8 mouse cellular contexts compared by ENCODE assay signal in the genomic region with DNA sequence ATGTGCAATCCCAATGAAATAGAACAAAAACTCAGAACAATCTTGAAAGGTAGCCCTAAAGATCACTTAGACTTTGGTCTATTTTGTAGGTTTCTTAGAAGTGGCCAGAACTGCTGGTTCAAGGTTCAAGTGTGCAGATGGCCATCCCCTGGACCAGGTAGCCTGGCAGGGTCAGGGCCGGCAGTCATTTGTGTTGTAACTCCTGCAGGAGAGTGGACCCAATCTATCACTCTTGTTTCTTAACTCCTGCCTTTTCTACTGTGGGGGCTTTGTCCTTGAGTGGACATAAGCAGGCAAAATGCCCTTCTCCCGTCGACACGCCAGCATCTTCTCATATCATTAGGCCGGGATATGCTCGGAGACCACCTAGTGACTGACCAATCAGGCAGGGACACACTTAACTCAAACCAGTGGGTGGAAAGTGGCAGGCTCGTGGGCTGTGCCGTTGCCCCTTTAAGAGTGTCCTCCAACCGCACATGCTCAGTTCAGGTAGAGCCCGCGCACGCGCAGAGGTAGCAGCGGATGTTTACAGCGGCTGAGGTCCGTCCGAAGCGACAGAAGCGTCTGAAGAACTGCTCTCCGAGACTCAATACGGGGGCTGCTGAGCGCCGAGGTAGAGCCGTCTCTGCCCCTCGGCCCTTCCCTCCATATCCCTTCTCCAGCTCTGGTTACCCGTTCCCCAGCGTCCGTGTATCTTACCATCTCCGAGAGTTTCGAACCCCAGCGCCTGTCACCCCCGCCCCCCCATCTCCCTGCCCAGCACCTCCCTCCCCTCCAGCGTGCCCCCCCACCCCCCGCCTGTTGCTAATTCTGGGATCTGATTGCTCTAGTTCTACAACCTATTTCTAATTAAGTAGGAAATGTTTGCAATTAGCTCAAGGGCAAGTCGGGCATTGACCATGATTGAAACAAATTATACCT. TPM values are rescaled to one million over a fixed set of nuclear protein-coding genes. Genes with fewer than 3 reads are reported as not detected.
DNase-seq lines count a peak whose midpoint lies in the region; ATAC-seq and TF ChIP-seq lines count a peak whose summit lies in the region.

Gene Pcmtd2 (plus strand): TSS at position 483 of the 921 bp plus-strand sequence.

- peak within 1 kb of the TSS; percentile 66 to 81 (median 77) for H3K4me3 ChIP-seq in CH12.LX (replicated peaks in 1 of 3; ENCODE audit: low read depth in 2 of 3, low read length in 2 of 3, poor library complexity in 1 of 3)
- peak within 1 kb of the TSS; percentile 60 for H3K4me3 ChIP-seq in forebrain, embryonic 11.5 days (ENCODE audit: low read depth, low read length)
- peak within 1 kb of the TSS; percentile 67 for H3K4me3 ChIP-seq in heart, embryonic 16.5 days (ENCODE audit: low read length)
- H3K4me3 ChIP-seq in liver, embryonic 15.5 days (replicated peaks): peak within 1 kb of the TSS; percentile 84
- H3K4me3 ChIP-seq in neural tube, embryonic 12.5 days: peak within 1 kb of the TSS; percentile 67

- ATAC-seq in forebrain, embryonic 11.5 days (replicated peaks; ENCODE audit: low FRiP score): peak; percentile 99
- peak; percentile 100 for ATAC-seq in heart, embryonic 16.5 days (replicated peaks; ENCODE audit: extremely low read depth, insufficient read depth, low FRiP score)
- ATAC-seq in liver, embryonic 15.5 days (ENCODE audit: insufficient read depth): peak; percentile 97
- peak; percentile 97 for ATAC-seq in neural tube, embryonic 12.5 days (ENCODE audit: low FRiP score, low read depth)

- H3K9me3 ChIP-seq in CH12.LX (replicated peaks; ENCODE audit: low read length): no peaks in the 10 kb centered on the region
- no peaks in the 10 kb centered on the region for H3K9me3 ChIP-seq in forebrain, embryonic 11.5 days (ENCODE audit: control insufficient read depth, low read length)
- H3K9me3 ChIP-seq in heart, embryonic 16.5 days (replicated peaks; ENCODE audit: control insufficient read depth, low read length): no peaks in the 10 kb centered on the region
- no peaks in the 10 kb centered on the region for H3K9me3 ChIP-seq in liver, embryonic 15.5 days (replicated peaks)
- H3K9me3 ChIP-seq in neural tube, embryonic 12.5 days: no peaks in the 10 kb centered on the region

- no peak for TF ChIP-seq EP300 in CH12.LX (IDR thresholded peaks at IDR 0.05; ENCODE audit: low read length)

- no peak for TF ChIP-seq RAD21 in CH12.LX (IDR thresholded peaks at IDR 0.05; ENCODE audit: low read depth, low read length)

- peak within 1 kb of the TSS; percentile 87 for H3K4me2 ChIP-seq in CH12.LX (ENCODE audit: insufficient read depth, low read depth, poor library complexity, severe bottlenecking)
- peak within 1 kb of the TSS; percentile 59 for H3K4me2 ChIP-seq in forebrain, embryonic 11.5 days (ENCODE audit: low read depth, low read length, severe bottlenecking)
- peak within 1 kb of the TSS; percentile 81 for H3K4me2 ChIP-seq in heart, embryonic 16.5 days (ENCODE audit: low read depth, low read length)
- peak within 1 kb of the TSS; percentile 70 for H3K4me2 ChIP-seq in liver, embryonic 15.5 days
- H3K4me2 ChIP-seq in neural tube, embryonic 12.5 days (replicated peaks): peak within 1 kb of the TSS; percentile 64

- dilution Hi-C loops in CH12.LX (cut with MboI; ENCODE audit: extremely low pct_ligation_motif_present, extremely low pct_unique_long_range_greater_than_20kb, low sequenced_read_pairs): no loop called here

- TF ChIP-seq CTCF in CH12.LX (conservative IDR thresholded peaks at IDR 0.05 in 1 of 2, IDR thresholded peaks at IDR 0.05 in 1 of 2; ENCODE audit: low read depth in 2 of 2, low read length in 2 of 2): no peak

- peaks cover 7 to 15% of the 10 kb centered on the region in 2 experiments for H3K36me3 ChIP-seq in CH12.LX (replicated peaks in 1 of 2; ENCODE audit: control insufficient read depth in 1 of 2, insufficient read depth in 1 of 2, low read length in 1 of 2)
- no peaks in the 10 kb centered on the region for H3K36me3 ChIP-seq in forebrain, embryonic 11.5 days (ENCODE audit: control insufficient read depth, insufficient read depth, low read length)
- peaks cover 7% of the 10 kb centered on the region; the same call in 1 of the 2 replicates for H3K36me3 ChIP-seq in heart, embryonic 16.5 days (ENCODE audit: control insufficient read depth, insufficient read depth)
- peaks cover 11% of the 10 kb centered on the region for H3K36me3 ChIP-seq in liver, embryonic 15.5 days (replicated peaks)
- peaks cover 3% of the 10 kb centered on the region; the same call in 1 of the 2 replicates for H3K36me3 ChIP-seq in neural tube, embryonic 12.5 days

- H3K79me2 ChIP-seq in CH12.LX (replicated peaks; ENCODE audit: control insufficient read depth, extremely low read depth, insufficient read depth, poor library complexity, severe bottlenecking): peaks cover 3% of the 10 kb centered on the region; the same call in 1 of the 2 replicates

- peaks cover 0 to 17% of the 10 kb centered on the region in 2 experiments; a peak in 3 of 4 replicates for H3K4me1 ChIP-seq in CH12.LX (ENCODE audit: control insufficient read depth in 1 of 2, insufficient read depth in 2 of 2)
- H3K4me1 ChIP-seq in forebrain, embryonic 11.5 days (replicated peaks; ENCODE audit: control insufficient read depth, insufficient read depth, low read length): no peaks in the 10 kb centered on the region; the same call in 1 of the 2 replicates
- peaks cover 8% of the 10 kb centered on the region for H3K4me1 ChIP-seq in heart, embryonic 16.5 days (ENCODE audit: control insufficient read depth, insufficient read depth, low read length)
- H3K4me1 ChIP-seq in liver, embryonic 15.5 days (replicated peaks): peaks cover 21% of the 10 kb centered on the region
- H3K4me1 ChIP-seq in neural tube, embryonic 12.5 days: peaks cover 13% of the 10 kb centered on the region; the same call in 1 of the 2 replicates

- peak; percentile 82 for TF ChIP-seq POLR2A in CH12.LX (IDR thresholded peaks at IDR 0.05; ENCODE audit: low read depth, low read length)

- H3K27ac ChIP-seq in CH12.LX (ENCODE audit: insufficient read depth, low read depth): no peak within 1 kb of the TSS
- peak within 1 kb of the TSS; percentile 71; the same call in 1 of the 2 replicates for H3K27ac ChIP-seq in forebrain, embryonic 11.5 days (ENCODE audit: low read depth, low read length)
- peak within 1 kb of the TSS; percentile 79 for H3K27ac ChIP-seq in heart, embryonic 16.5 days (ENCODE audit: low read length)
- peak within 1 kb of the TSS; percentile 86 for H3K27ac ChIP-seq in liver, embryonic 15.5 days (replicated peaks)
- peak within 1 kb of the TSS; percentile 53; the same call in 1 of the 2 replicates for H3K27ac ChIP-seq in neural tube, embryonic 12.5 days

- WGBS in forebrain, embryonic 11.5 days: under 1% methylated on average over 35 of the region's 35 CpGs
- under 1% methylated on average over 35 of the region's 35 CpGs for WGBS in heart, embryonic 16.5 days
- WGBS in liver, embryonic 15.5 days (ENCODE audit: insufficient replicate concordance): under 1% methylated on average over 35 of the region's 35 CpGs
- under 1% methylated on average over 35 of the region's 35 CpGs for WGBS in neural tube, embryonic 12.5 days

- in situ Hi-C loops in CH12.LX (cut with MboI; ENCODE audit: low pct_ligation_motif_present, low pct_unique_long_range_greater_than_20kb, low sequenced_read_pairs): no loop called here

- peak within 1 kb of the TSS; percentile 88 for H3K9ac ChIP-seq in CH12.LX (ENCODE audit: insufficient read depth, low read depth)
- H3K9ac ChIP-seq in forebrain, embryonic 11.5 days (ENCODE audit: low read length): peak within 1 kb of the TSS; percentile 70
- H3K9ac ChIP-seq in heart, embryonic 16.5 days (ENCODE audit: low read length): peak within 1 kb of the TSS; percentile 80
- H3K9ac ChIP-seq in liver, embryonic 15.5 days: peak within 1 kb of the TSS; percentile 89
- peak within 1 kb of the TSS; percentile 73 for H3K9ac ChIP-seq in neural tube, embryonic 12.5 days

- peak; percentile 93 for DNase-seq in CH12.LX (ENCODE audit: extremely low read depth)
- DNase-seq in c-Kit-positive CD71-positive TER-119-negative erythroid progenitor cells, embryonic 14.5 days (ENCODE audit: low read depth): peak; percentile 86
- DNase-seq in forebrain, embryonic 11.5 days (ENCODE audit: low spot score): peak; percentile 96
- DNase-seq in kidney, postnatal 36 days: peak; percentile 95 to 96
- peak; percentile 89 for DNase-seq in telencephalon, adult 2 months (ENCODE audit: low read depth, low spot score)

- H3K27me3 ChIP-seq in CH12.LX (replicated peaks): peaks cover 2% of the 10 kb centered on the region
- H3K27me3 ChIP-seq in forebrain, embryonic 11.5 days (ENCODE audit: control insufficient read depth, insufficient read depth, low read length): no peaks in the 10 kb centered on the region
- H3K27me3 ChIP-seq in heart, embryonic 16.5 days (ENCODE audit: control insufficient read depth, insufficient read depth, low read length): no peaks in the 10 kb centered on the region
- no peaks in the 10 kb centered on the region for H3K27me3 ChIP-seq in liver, embryonic 15.5 days
- no peaks in the 10 kb centered on the region for H3K27me3 ChIP-seq in neural tube, embryonic 12.5 days (replicated peaks)

TF ChIP-seq in CH12.LX, 34 proteins besides CTCF, POLR2A, EP300 and RAD21 (continues in another document):
- TF ChIP-seq IRF4 (IDR thresholded peaks at IDR 0.05; ENCODE audit: low read depth, low read length) (no peak), UBTF (IDR thresholded peaks at IDR 0.05; ENCODE audit: low read depth, low read length) (no peak), MYC (IDR thresholded peaks at IDR 0.05; ENCODE audit: low read depth, low read length) (0 out of 2 replicates have a peak, but pooled peaks have one; percentile 13), MAZ (IDR thresholded peaks at IDR 0.05; ENCODE audit: low read depth, low read length) (no peak), ELF1 (IDR thresholded peaks at IDR 0.05; ENCODE audit: low read depth, low read length) (peak; percentile 56), USF1 (IDR thresholded peaks at IDR 0.05; ENCODE audit: low read depth, low read length) (no peak), JUND (conservative IDR thresholded peaks at IDR 0.05; ENCODE audit: low read depth, low read length) (no peak), RCOR1 (conservative IDR thresholded peaks at IDR 0.05; ENCODE audit: low read depth, low read length) (no peak), HCFC1 (IDR thresholded peaks at IDR 0.05; ENCODE audit: low read depth, low read length) (peak; percentile 79), ETS1 (conservative IDR thresholded peaks at IDR 0.05; ENCODE audit: low read depth, low read length) (no peak), BHLHE40 (IDR thresholded peaks at IDR 0.05; ENCODE audit: low read depth, low read length) (peak; percentile 39; the same call in 1 of the 2 replicates)

RNA-seq across cellular contexts. Expression of gene Pcmtd2, which starts in this region (rescaled TPM):
- total RNA-seq in CH12.LX (2012; rRNA removed): 10.8 and 17.1 TPM in 2 replicates
- 14.4 and 14.7 TPM in 2 replicates for total RNA-seq in CH12.LX (2014; rRNA removed)
- polyA plus RNA-seq in CH12.LX (2012; ENCODE audit: insufficient read length, low read depth): 10.3 and 10.9 TPM in 2 replicates
- 27.1 and 33.4 TPM in 2 replicates for polyA plus RNA-seq in forebrain, embryonic 11.5 days (2014; fragmentation: Nextera tagmentation; extraction: Ambion mirVana)
- 30.2 and 31.7 TPM in 2 replicates for polyA plus RNA-seq in heart, embryonic 16.5 days (2015; fragmentation: Nextera tagmentation; extraction: Ambion mirVana)
- polyA plus RNA-seq in liver, embryonic 15.5 days (2015; fragmentation: Nextera tagmentation; extraction: Ambion mirVana): 14.6 and 15.2 TPM in 2 replicates
- 36.4 and 38.5 TPM in 2 replicates for polyA plus RNA-seq in neural tube, embryonic 12.5 days (2016; fragmentation: Nextera tagmentation; extraction: Ambion mirVana)
